Mouse (Mus musculus): ENCODE measurements around the gene Kif1b. TPM values are rescaled to one million over a fixed set of nuclear protein-coding genes. Genes with fewer than 3 reads are reported as not detected.

Gene Kif1b
- polyA plus RNA-seq, 1 experiment from 2014 or later = 50.7 TPM

- Histone ChIP-seq H3K4me1 (ENCODE audit: control insufficient read depth, insufficient read depth, low read length) (no peaks in the 10 kb centered on the region), H3K27ac (ENCODE audit: low read length) (no peak overlapping the region), H3K36me3 (ENCODE audit: control insufficient read depth, insufficient read depth, low read length) (peaks cover 32% of the 10 kb centered on the region), H3K9ac (replicated peaks; ENCODE audit: low read depth, low read length) (no peak overlapping the region), H3K9me3 (ENCODE audit: control insufficient read depth, low read depth, low read length) (no peaks in the 10 kb centered on the region), H3K4me3 (ENCODE audit: low read depth, low read length) (no peak overlapping the region), H3K27me3 (ENCODE audit: control insufficient read depth, insufficient read depth, low read length) (no peaks in the 10 kb centered on the region), H3K4me2 (replicated peaks; ENCODE audit: low read depth, low read length) (no peak overlapping the region)
- ATAC-seq (ENCODE audit: insufficient number of reproducible peaks, insufficient read depth, low FRiP score, low read depth) = no peak
- WGBS = 63% methylated on average over 5 of the region's 5 CpGs
These were observed 143.3 kb downstream of the Kif1b start for GRCm38 (mm10) chr4:149164150-149164549.

- WGBS = 68% methylated on average over 1 of the region's 1 CpGs
- no peak overlapping the region for H3K4me2 ChIP-seq (replicated peaks; ENCODE audit: low read depth, low read length)
- peaks cover 39% of the 10 kb centered on the region for H3K36me3 ChIP-seq (ENCODE audit: control insufficient read depth, insufficient read depth, low read length)
- no peaks in the 10 kb centered on the region for H3K27me3 ChIP-seq (ENCODE audit: control insufficient read depth, insufficient read depth, low read length)
- no peak overlapping the region for H3K4me3 ChIP-seq (ENCODE audit: low read depth, low read length)
- H3K9me3 ChIP-seq (ENCODE audit: control insufficient read depth, low read depth, low read length) = no peaks in the 10 kb centered on the region
- no peak for ATAC-seq (ENCODE audit: insufficient number of reproducible peaks, insufficient read depth, low FRiP score, low read depth)
- no peak overlapping the region for H3K27ac ChIP-seq (ENCODE audit: low read length)
- H3K9ac ChIP-seq (replicated peaks; ENCODE audit: low read depth, low read length) = no peak overlapping the region
- no peaks in the 10 kb centered on the region for H3K4me1 ChIP-seq (ENCODE audit: control insufficient read depth, insufficient read depth, low read length)
These were observed 144.3 kb downstream of the Kif1b start for GRCm38 (mm10) chr4:149163196-149163595.

GRCm38 (mm10) chr4:149161166-149161565 lies 146.3 kb downstream of the Kif1b start:
- Histone ChIP-seq H3K36me3 (ENCODE audit: control insufficient read depth, insufficient read depth, low read length) (peaks cover 57% of the 10 kb centered on the region), H3K4me2 (replicated peaks; ENCODE audit: low read depth, low read length) (no peak overlapping the region), H3K4me3 (ENCODE audit: low read depth, low read length) (no peak overlapping the region), H3K27ac (ENCODE audit: low read length) (no peak overlapping the region), H3K27me3 (ENCODE audit: control insufficient read depth, insufficient read depth, low read length) (no peaks in the 10 kb centered on the region), H3K9me3 (ENCODE audit: control insufficient read depth, low read depth, low read length) (no peaks in the 10 kb centered on the region), H3K9ac (replicated peaks; ENCODE audit: low read depth, low read length) (no peak overlapping the region), H3K4me1 (ENCODE audit: control insufficient read depth, insufficient read depth, low read length) (no peaks in the 10 kb centered on the region)
- ATAC-seq (ENCODE audit: insufficient number of reproducible peaks, insufficient read depth, low FRiP score, low read depth) = no peak
- 96% methylated on average over 6 of the region's 6 CpGs for WGBS

GRCm38 (mm10) chr4:149159891-149160290 lies 147.6 kb downstream of the Kif1b start:
- Histone ChIP-seq H3K27ac (ENCODE audit: low read length) (no peak overlapping the region), H3K9me3 (ENCODE audit: control insufficient read depth, low read depth, low read length) (no peaks in the 10 kb centered on the region), H3K36me3 (ENCODE audit: control insufficient read depth, insufficient read depth, low read length) (peaks cover 68% of the 10 kb centered on the region), H3K4me1 (ENCODE audit: control insufficient read depth, insufficient read depth, low read length) (no peaks in the 10 kb centered on the region), H3K27me3 (ENCODE audit: control insufficient read depth, insufficient read depth, low read length) (no peaks in the 10 kb centered on the region), H3K9ac (replicated peaks; ENCODE audit: low read depth, low read length) (no peak overlapping the region), H3K4me2 (replicated peaks; ENCODE audit: low read depth, low read length) (no peak overlapping the region), H3K4me3 (ENCODE audit: low read depth, low read length) (no peak overlapping the region)
- ATAC-seq (ENCODE audit: insufficient number of reproducible peaks, insufficient read depth, low FRiP score, low read depth) = no peak
- 82% methylated on average over 13 of the region's 13 CpGs for WGBS

GRCm38 (mm10) chr4:149159203-149159602 lies 148.3 kb downstream of the Kif1b start:
- no peaks in the 10 kb centered on the region for H3K9me3 ChIP-seq (ENCODE audit: control insufficient read depth, low read depth, low read length)
- WGBS = 84% methylated on average over 2 of the region's 2 CpGs
- H3K27me3 ChIP-seq (ENCODE audit: control insufficient read depth, insufficient read depth, low read length) = no peaks in the 10 kb centered on the region
- peaks cover 75% of the 10 kb centered on the region for H3K36me3 ChIP-seq (ENCODE audit: control insufficient read depth, insufficient read depth, low read length)
- no peak overlapping the region for H3K27ac ChIP-seq (ENCODE audit: low read length)
- no peak for ATAC-seq (ENCODE audit: insufficient number of reproducible peaks, insufficient read depth, low FRiP score, low read depth)
- no peak overlapping the region for H3K4me3 ChIP-seq (ENCODE audit: low read depth, low read length)
- H3K4me1 ChIP-seq (ENCODE audit: control insufficient read depth, insufficient read depth, low read length) = no peaks in the 10 kb centered on the region
- H3K9ac ChIP-seq (replicated peaks; ENCODE audit: low read depth, low read length) = no peak overlapping the region
- no peak overlapping the region for H3K4me2 ChIP-seq (replicated peaks; ENCODE audit: low read depth, low read length)

GRCm38 (mm10) chr4:149157415-149157973 lies 150.0 kb downstream of the Kif1b start:
- no peak for ATAC-seq (ENCODE audit: insufficient number of reproducible peaks, insufficient read depth, low FRiP score, low read depth)
- Histone ChIP-seq H3K27me3 (ENCODE audit: control insufficient read depth, insufficient read depth, low read length) (no peaks in the 10 kb centered on the region), H3K27ac (ENCODE audit: low read length) (no peak overlapping the region), H3K4me2 (replicated peaks; ENCODE audit: low read depth, low read length) (no peak overlapping the region), H3K9me3 (ENCODE audit: control insufficient read depth, low read depth, low read length) (no peaks in the 10 kb centered on the region), H3K9ac (replicated peaks; ENCODE audit: low read depth, low read length) (no peak overlapping the region), H3K4me1 (ENCODE audit: control insufficient read depth, insufficient read depth, low read length) (no peaks in the 10 kb centered on the region), H3K4me3 (ENCODE audit: low read depth, low read length) (no peak overlapping the region), H3K36me3 (ENCODE audit: control insufficient read depth, insufficient read depth, low read length) (peaks cover 91% of the 10 kb centered on the region)
- 86% methylated on average over 8 of the region's 8 CpGs for WGBS

- Histone ChIP-seq H3K27me3 (ENCODE audit: control insufficient read depth, insufficient read depth, low read length) (no peaks in the 10 kb centered on the region), H3K36me3 (ENCODE audit: control insufficient read depth, insufficient read depth, low read length) (peaks cover 88% of the 10 kb centered on the region), H3K4me2 (replicated peaks; ENCODE audit: low read depth, low read length) (no peak overlapping the region), H3K9ac (replicated peaks; ENCODE audit: low read depth, low read length) (no peak overlapping the region), H3K4me1 (ENCODE audit: control insufficient read depth, insufficient read depth, low read length) (no peaks in the 10 kb centered on the region), H3K9me3 (ENCODE audit: control insufficient read depth, low read depth, low read length) (no peaks in the 10 kb centered on the region), H3K4me3 (ENCODE audit: low read depth, low read length) (no peak overlapping the region), H3K27ac (ENCODE audit: low read length) (no peak overlapping the region)
- WGBS = 95% methylated on average over 6 of the region's 6 CpGs
- no peak for ATAC-seq (ENCODE audit: insufficient number of reproducible peaks, insufficient read depth, low FRiP score, low read depth)
These were observed 151.8 kb downstream of the Kif1b start for GRCm38 (mm10) chr4:149155711-149156110.

- Histone ChIP-seq H3K4me1 (ENCODE audit: control insufficient read depth, insufficient read depth, low read length) (no peaks in the 10 kb centered on the region), H3K27me3 (ENCODE audit: control insufficient read depth, insufficient read depth, low read length) (no peaks in the 10 kb centered on the region), H3K36me3 (ENCODE audit: control insufficient read depth, insufficient read depth, low read length) (peaks cover 87% of the 10 kb centered on the region), H3K9me3 (ENCODE audit: control insufficient read depth, low read depth, low read length) (no peaks in the 10 kb centered on the region), H3K4me3 (ENCODE audit: low read depth, low read length) (no peak overlapping the region), H3K4me2 (replicated peaks; ENCODE audit: low read depth, low read length) (no peak overlapping the region), H3K9ac (replicated peaks; ENCODE audit: low read depth, low read length) (no peak overlapping the region), H3K27ac (ENCODE audit: low read length) (no peak overlapping the region)
- ATAC-seq (ENCODE audit: insufficient number of reproducible peaks, insufficient read depth, low FRiP score, low read depth) = no peak
- 97% methylated on average over 7 of the region's 7 CpGs for WGBS
These were observed 152.6 kb downstream of the Kif1b start for GRCm38 (mm10) chr4:149154859-149155258.

GRCm38 (mm10) chr4:149150721-149151120 lies 156.8 kb downstream of the Kif1b start:
- Histone ChIP-seq H3K36me3 (ENCODE audit: control insufficient read depth, insufficient read depth, low read length) (peaks cover 54% of the 10 kb centered on the region), H3K27ac (ENCODE audit: low read length) (no peak overlapping the region), H3K4me1 (ENCODE audit: control insufficient read depth, insufficient read depth, low read length) (peaks cover 5% of the 10 kb centered on the region; the same call in 1 of the 2 replicates), H3K9ac (replicated peaks; ENCODE audit: low read depth, low read length) (no peak overlapping the region), H3K27me3 (ENCODE audit: control insufficient read depth, insufficient read depth, low read length) (no peaks in the 10 kb centered on the region), H3K4me3 (ENCODE audit: low read depth, low read length) (no peak overlapping the region), H3K4me2 (replicated peaks; ENCODE audit: low read depth, low read length) (no peak overlapping the region), H3K9me3 (ENCODE audit: control insufficient read depth, low read depth, low read length) (no peaks in the 10 kb centered on the region)
- WGBS = 89% methylated on average over 11 of the region's 11 CpGs
- no peak for ATAC-seq (ENCODE audit: insufficient number of reproducible peaks, insufficient read depth, low FRiP score, low read depth)
